ENCODE assay signal across 25 mouse cellular contexts in genomic region chr16:88038503-88039091, GRCm38 (mm10).
"Had no signal": no experiment of that assay in that cellular context is flagged by ENCODE, and none has a peak within 500 bp of the region (broad histone marks: within the 10 kb centered on the region; RNA-seq: fewer than 3 reads in every experiment).

No protein-coding gene starts in this region.

- H3K4me3 ChIP-seq: intestine, embryonic 15.5 days; kidney, embryonic 15.5 days; limb, embryonic 10.5 days; limb, embryonic 13.5 days; liver, embryonic 12.5 days; liver, embryonic 15.5 days; lung, embryonic 15.5 days; megakaryocyte, embryonic 14.5 days; midbrain, embryonic 12.5 days; neural tube, embryonic 13.5 days had no signal

- H3K9ac ChIP-seq: intestine, embryonic 15.5 days; kidney, embryonic 15.5 days; limb, embryonic 13.5 days; liver, embryonic 12.5 days; liver, embryonic 15.5 days; lung, embryonic 15.5 days; midbrain, embryonic 12.5 days; neural tube, embryonic 13.5 days had no signal

- H3K36me3 ChIP-seq: intestine, embryonic 15.5 days; kidney, embryonic 15.5 days; limb, embryonic 10.5 days; limb, embryonic 13.5 days; liver, embryonic 12.5 days; liver, embryonic 15.5 days; lung, embryonic 15.5 days; midbrain, embryonic 12.5 days; neural tube, embryonic 13.5 days had no signal

- DNase-seq: kidney, adult 11 months; kidney, adult 8-10 months; kidney, postnatal 10 days; kidney, postnatal 36 days; liver; lung, adult 18-20 months; lung, postnatal 10 days; lung, postnatal 36 days; right cerebral cortex, adult 18-20 months; right cerebral cortex, postnatal 14 days; right cerebral cortex, postnatal 4 days; thymus, adult 2 months; thymus, postnatal 14 days; thymus, postnatal 4 days had no signal

- H3K9me3 ChIP-seq: intestine, embryonic 15.5 days; kidney, embryonic 15.5 days; limb, embryonic 10.5 days; limb, embryonic 13.5 days; liver, embryonic 12.5 days; liver, embryonic 15.5 days; lung, embryonic 15.5 days; midbrain, embryonic 12.5 days; neural tube, embryonic 13.5 days had no signal

- H3K27ac ChIP-seq: intestine, embryonic 15.5 days; kidney, embryonic 15.5 days; limb, embryonic 10.5 days; limb, embryonic 13.5 days; liver, embryonic 12.5 days; liver, embryonic 15.5 days; lung, embryonic 15.5 days; midbrain, embryonic 12.5 days; neural tube, embryonic 13.5 days; stomach, postnatal 0 days had no signal

- H3K4me2 ChIP-seq: intestine, embryonic 15.5 days; kidney, embryonic 15.5 days; limb, embryonic 13.5 days; liver, embryonic 12.5 days; liver, embryonic 15.5 days; lung, embryonic 15.5 days; midbrain, embryonic 12.5 days; neural tube, embryonic 13.5 days had no signal

- H3K4me1 ChIP-seq: intestine, embryonic 15.5 days; kidney, embryonic 15.5 days; limb, embryonic 10.5 days; liver, embryonic 12.5 days; liver, embryonic 15.5 days; lung, embryonic 15.5 days; megakaryocyte, embryonic 14.5 days had no signal

- ATAC-seq: intestine, embryonic 15.5 days; liver, embryonic 12.5 days had no signal

- H3K27me3 ChIP-seq: intestine, embryonic 15.5 days; kidney, embryonic 15.5 days; limb, embryonic 13.5 days; liver, embryonic 12.5 days; liver, embryonic 15.5 days; lung, embryonic 15.5 days; megakaryocyte, embryonic 14.5 days; midbrain, embryonic 12.5 days; neural tube, embryonic 13.5 days had no signal
